Mouse (Mus musculus) erythroid progenitor cell, adult 5-6 weeks (primary cell): ENCODE measurements around the gene Tcf15. TPM values are rescaled to one million over a fixed set of nuclear protein-coding genes. Genes with fewer than 3 reads are reported as not detected.

Source experiments
- total RNA-seq, 2 experiments: library from RNA; stranded (forward) in 1 of 2; stranded (reverse) in 1 of 2; fragments of 150-400 nt in 1 of 2; fragments of 186-747, 209-891 nt in 1 of 2; gene quantifications; 2 replicates each; pipeline versions ENCODE4 v1.2.3 to v1.2.4; 2015 to 2017; ENCODE audit warnings: low replicate concordance in 2 of 2

Tcf15 gene
- total RNA-seq, 2 experiments from 2014 or later, result not detected

Other genes starting within 250 kb of the Tcf15 start
- gene Angpt4, start 232.4 kb upstream of the Tcf15 start, total RNA-seq (2015; ENCODE audit: low replicate concordance), result not detected in 2 replicates
- not detected in 2 replicates for gene Angpt4, start 232.4 kb upstream of the Tcf15 start, total RNA-seq (2017; ENCODE audit: low replicate concordance)
- 1.3 and 4.7 TPM in 2 replicates for gene Fam110a, start 163.3 kb upstream of the Tcf15 start, total RNA-seq (2015; ENCODE audit: low replicate concordance)
- gene Fam110a, start 163.3 kb upstream of the Tcf15 start, total RNA-seq (2017; ENCODE audit: low replicate concordance), result 1.8 and 3.6 TPM in 2 replicates
- gene Slc52a3, start 147.1 kb upstream of the Tcf15 start, total RNA-seq (2015; ENCODE audit: low replicate concordance), result not detected in 2 replicates
- 0.26 TPM in 1 of 2 replicates, not detected in the other for gene Slc52a3, start 147.1 kb upstream of the Tcf15 start, total RNA-seq (2017; ENCODE audit: low replicate concordance)
- not detected in 2 replicates for gene Scrt2, start 62.0 kb upstream of the Tcf15 start, total RNA-seq (2015; ENCODE audit: low replicate concordance)
- not detected in 2 replicates for gene Scrt2, start 62.0 kb upstream of the Tcf15 start, total RNA-seq (2017; ENCODE audit: low replicate concordance)
- gene Srxn1, start 38.0 kb upstream of the Tcf15 start, total RNA-seq (2015; ENCODE audit: low replicate concordance), result 10.1 and 16.3 TPM in 2 replicates
- gene Srxn1, start 38.0 kb upstream of the Tcf15 start, total RNA-seq (2017; ENCODE audit: low replicate concordance), result 11.5 and 35.3 TPM in 2 replicates
- gene Csnk2a1, start 83.3 kb downstream of the Tcf15 start, total RNA-seq (2015; ENCODE audit: low replicate concordance), result 51.2 and 70.4 TPM in 2 replicates
- gene Csnk2a1, start 83.3 kb downstream of the Tcf15 start, total RNA-seq (2017; ENCODE audit: low replicate concordance), result 78.8 and 93.5 TPM in 2 replicates
- gene Tbc1d20, start 150.3 kb downstream of the Tcf15 start, total RNA-seq (2015; ENCODE audit: low replicate concordance), result 9.0 and 15.5 TPM in 2 replicates
- gene Tbc1d20, start 150.3 kb downstream of the Tcf15 start, total RNA-seq (2017; ENCODE audit: low replicate concordance), result 7.4 and 14.3 TPM in 2 replicates
- 53.0 and 64.6 TPM in 2 replicates for gene Rbck1, start 189.1 kb downstream of the Tcf15 start, total RNA-seq (2015; ENCODE audit: low replicate concordance)
- gene Rbck1, start 189.1 kb downstream of the Tcf15 start, total RNA-seq (2017; ENCODE audit: low replicate concordance), result 20.3 and 35.2 TPM in 2 replicates
- gene Trib3, start 200.5 kb downstream of the Tcf15 start, total RNA-seq (2015; ENCODE audit: low replicate concordance), result not detected in 2 replicates
- 3.1 TPM in 1 of 2 replicates, not detected in the other for gene Trib3, start 200.5 kb downstream of the Tcf15 start, total RNA-seq (2017; ENCODE audit: low replicate concordance)
- gene Nrsn2, start 233.1 kb downstream of the Tcf15 start, total RNA-seq (2015; ENCODE audit: low replicate concordance), result not detected in 2 replicates
- not detected in 2 replicates for gene Nrsn2, start 233.1 kb downstream of the Tcf15 start, total RNA-seq (2017; ENCODE audit: low replicate concordance)